ENCODE assay signal across 10 mouse cellular contexts in the genomic region with DNA sequence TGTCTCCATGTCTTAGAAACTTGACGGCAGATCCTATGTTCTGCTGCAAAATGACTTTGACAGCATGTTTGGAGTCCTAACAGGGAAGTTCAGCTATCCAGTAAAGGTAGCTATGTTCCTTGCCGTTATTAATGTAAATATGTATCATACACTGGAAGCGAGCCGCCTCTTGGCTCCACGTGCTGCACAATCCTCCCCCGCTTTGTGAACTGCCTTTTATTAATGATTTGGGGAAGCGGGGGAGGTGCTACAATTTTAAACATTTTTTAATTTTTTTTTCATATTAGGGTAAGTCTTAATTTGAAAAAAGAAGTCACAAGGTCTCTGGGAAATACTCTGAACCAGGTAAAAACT. TPM values are rescaled to one million over a fixed set of nuclear protein-coding genes. Genes with fewer than 3 reads are reported as not detected.
DNase-seq lines count a peak whose midpoint lies in the region; ATAC-seq and TF ChIP-seq lines count a peak whose summit lies in the region.
"Had no signal": no experiment of that assay in that cellular context is flagged by ENCODE, and none has a peak within 500 bp of the region (broad histone marks: within the 10 kb centered on the region; RNA-seq: fewer than 3 reads in every experiment).

No protein-coding gene starts in this region.

- peak overlapping the region; percentile 75 for H3K27ac ChIP-seq in gastrocnemius, adult 2 months
- H3K27ac ChIP-seq in hindbrain, embryonic 13.5 days = no peak overlapping the region
- no peak overlapping the region for H3K27ac ChIP-seq in hindbrain, postnatal 0 days
- H3K27ac ChIP-seq in lung, embryonic 14.5 days (ENCODE audit: low read depth) = no peak overlapping the region
- H3K27ac ChIP-seq in embryonic facial prominence, embryonic 15.5 days (replicated peaks) = no peak overlapping the region
- H3K27ac ChIP-seq: forebrain, embryonic 13.5 days; neural tube, embryonic 12.5 days had no signal

- H3K36me3 ChIP-seq in hindbrain, embryonic 13.5 days = no peaks in the 10 kb centered on the region
- H3K36me3 ChIP-seq in hindbrain, postnatal 0 days (ENCODE audit: insufficient read depth, low read length) = no peaks in the 10 kb centered on the region
- H3K36me3 ChIP-seq in lung, embryonic 14.5 days (ENCODE audit: insufficient read depth) = no peaks in the 10 kb centered on the region
- H3K36me3 ChIP-seq in embryonic facial prominence, embryonic 15.5 days = no peaks in the 10 kb centered on the region
- H3K36me3 ChIP-seq: neural tube, embryonic 12.5 days had no signal

- WGBS in hindbrain, embryonic 13.5 days = 80% methylated on average over 7 of the region's 7 CpGs
- 75% methylated on average over 7 of the region's 7 CpGs for WGBS in hindbrain, postnatal 0 days
- 50% methylated on average over 7 of the region's 7 CpGs for WGBS in lung, embryonic 14.5 days
- 69% methylated on average over 7 of the region's 7 CpGs for WGBS in embryonic facial prominence, embryonic 15.5 days

- H3K9ac ChIP-seq in hindbrain, embryonic 13.5 days = no peak overlapping the region
- no peak overlapping the region for H3K9ac ChIP-seq in hindbrain, postnatal 0 days (replicated peaks; ENCODE audit: low read length)
- H3K9ac ChIP-seq in lung, embryonic 14.5 days = no peak overlapping the region
- H3K9ac ChIP-seq in embryonic facial prominence, embryonic 15.5 days = peak overlapping the region; percentile 2; the same call in 1 of the 2 replicates

- no peak for DNase-seq in gastrocnemius, adult 2 months
- no peak for DNase-seq in gastrocnemius, postnatal 36 days
- no peak for DNase-seq in hindbrain, postnatal 0 days (ENCODE audit: low spot score)
- DNase-seq in lung, embryonic 14.5 days = no peak
- no peak for DNase-seq in lung, adult 18-20 months
- DNase-seq in frontal cortex, postnatal 10 days (ENCODE audit: low spot score in 2 of 2) = no peak

- intact Hi-C loops in gastrocnemius, adult 2 months (cut with DNase I) = loop anchor here (1.0 to 5.0 kb wide), 2 partner anchors 74 to 189 kb away; a partner anchor contains a TSS
- intact Hi-C loops in gastrocnemius, postnatal 36 days (cut with DNase I) = loop anchor here (1.0 to 2.0 kb wide), 4 partner anchors 25 to 193 kb away; no protein-coding TSS in a partner anchor

- peak overlapping the region; percentile 71 for H3K4me3 ChIP-seq in gastrocnemius, adult 2 months
- H3K4me3 ChIP-seq in hindbrain, embryonic 13.5 days = no peak overlapping the region
- no peak overlapping the region for H3K4me3 ChIP-seq in hindbrain, postnatal 0 days (ENCODE audit: low read length)
- no peak overlapping the region for H3K4me3 ChIP-seq in lung, embryonic 14.5 days (ENCODE audit: low read depth, low read length)
- no peak overlapping the region for H3K4me3 ChIP-seq in embryonic facial prominence, embryonic 15.5 days (replicated peaks)
- H3K4me3 ChIP-seq: neural tube, embryonic 12.5 days had no signal

- no peak for ATAC-seq in hindbrain, embryonic 13.5 days (ENCODE audit: low FRiP score)
- no peak for ATAC-seq in hindbrain, postnatal 0 days
- ATAC-seq in lung, embryonic 14.5 days (ENCODE audit: insufficient read depth) = peak; percentile 38; the same call in 1 of the 2 replicates
- ATAC-seq in embryonic facial prominence, embryonic 15.5 days (ENCODE audit: insufficient number of reproducible peaks, low FRiP score, low TSS enrichment, low read depth) = no peak

- peak overlapping the region; percentile 57; the same call in 1 of the 2 replicates for H3K4me2 ChIP-seq in hindbrain, embryonic 13.5 days
- H3K4me2 ChIP-seq in hindbrain, postnatal 0 days (ENCODE audit: low read depth, low read length) = no peak overlapping the region
- peak overlapping the region; percentile 66 for H3K4me2 ChIP-seq in lung, embryonic 14.5 days
- no peak overlapping the region; the same call in 1 of the 2 replicates for H3K4me2 ChIP-seq in embryonic facial prominence, embryonic 15.5 days (replicated peaks)

- peaks cover 7% of the 10 kb centered on the region for H3K4me1 ChIP-seq in hindbrain, embryonic 13.5 days (replicated peaks)
- no peaks in the 10 kb centered on the region for H3K4me1 ChIP-seq in hindbrain, postnatal 0 days (ENCODE audit: insufficient read depth, low read length)
- peaks cover 2% of the 10 kb centered on the region; the same call in 1 of the 2 replicates for H3K4me1 ChIP-seq in lung, embryonic 14.5 days (ENCODE audit: insufficient read depth)
- H3K4me1 ChIP-seq in embryonic facial prominence, embryonic 15.5 days = peaks cover 22% of the 10 kb centered on the region; the same call in 1 of the 2 replicates
- H3K4me1 ChIP-seq: neural tube, embryonic 12.5 days had no signal

- no peak for TF ChIP-seq CTCF in gastrocnemius, adult 2 months (IDR thresholded peaks at IDR 0.05)
- TF ChIP-seq CTCF in hindbrain, postnatal 0 days (IDR thresholded peaks at IDR 0.05; ENCODE audit: low read depth) = no peak
- no peak for TF ChIP-seq CTCF in lung, embryonic 14.5 days (IDR thresholded peaks at IDR 0.05; ENCODE audit: low read depth)

- no peaks in the 10 kb centered on the region for H3K9me3 ChIP-seq in hindbrain, embryonic 13.5 days
- no peaks in the 10 kb centered on the region for H3K9me3 ChIP-seq in hindbrain, postnatal 0 days (ENCODE audit: low read length)
- no peaks in the 10 kb centered on the region for H3K9me3 ChIP-seq in lung, embryonic 14.5 days (ENCODE audit: low read depth, low read length)
- H3K9me3 ChIP-seq in embryonic facial prominence, embryonic 15.5 days (replicated peaks) = no peaks in the 10 kb centered on the region
- H3K9me3 ChIP-seq: forebrain, embryonic 13.5 days; neural tube, embryonic 12.5 days had no signal

- peaks cover 26% of the 10 kb centered on the region for H3K27me3 ChIP-seq in hindbrain, embryonic 13.5 days
- no peaks in the 10 kb centered on the region for H3K27me3 ChIP-seq in hindbrain, postnatal 0 days (ENCODE audit: insufficient read depth, low read length)
- H3K27me3 ChIP-seq in lung, embryonic 14.5 days (ENCODE audit: insufficient read depth, low read length) = no peaks in the 10 kb centered on the region; the same call in 1 of the 2 replicates
- peaks cover 9% of the 10 kb centered on the region for H3K27me3 ChIP-seq in embryonic facial prominence, embryonic 15.5 days

RNA-seq across cellular contexts. Expression of a gene that starts 13.1 kb away (rescaled TPM):
- 100 to 1,000 TPM; 133 to 149 TPM for total RNA-seq in gastrocnemius, adult 2 months (2021)
- 100 to 1,000 TPM; 148 to 153 TPM for total RNA-seq in gastrocnemius, postnatal 36 days (2021)
- polyA plus RNA-seq in hindbrain, embryonic 13.5 days (2015; fragmentation: Nextera tagmentation; extraction: Ambion mirVana) = 42.0 and 43.9 TPM in 2 replicates
- 19.7 and 26.3 TPM in 2 replicates for total RNA-seq in hindbrain, postnatal 0 days (2014; rRNA removed)
- 48.6 and 50.2 TPM in 2 replicates for polyA plus RNA-seq in hindbrain, postnatal 0 days (2015; fragmentation: Nextera tagmentation; extraction: Ambion mirVana)
- polyA plus RNA-seq in lung, embryonic 14.5 days (2014; fragmentation: Nextera tagmentation; extraction: Ambion mirVana) = 137 and 143 TPM in 2 replicates
- polyA plus RNA-seq in embryonic facial prominence, embryonic 15.5 days (2015; fragmentation: Nextera tagmentation; extraction: Ambion mirVana) = 330 and 343 TPM in 2 replicates

RNA-seq across cellular contexts. Expression of a gene that starts 25.5 kb away (rescaled TPM):
- 10 to 100 TPM; 59.6 to 65.2 TPM for total RNA-seq in gastrocnemius, adult 2 months (2021)
- 10 to 100 TPM; 55.7 to 57.7 TPM for total RNA-seq in gastrocnemius, postnatal 36 days (2021)
- 108 and 110 TPM in 2 replicates for polyA plus RNA-seq in hindbrain, embryonic 13.5 days (2015; fragmentation: Nextera tagmentation; extraction: Ambion mirVana)
- total RNA-seq in hindbrain, postnatal 0 days (2014; rRNA removed) = 213 and 222 TPM in 2 replicates
- 162 and 181 TPM in 2 replicates for polyA plus RNA-seq in hindbrain, postnatal 0 days (2015; fragmentation: Nextera tagmentation; extraction: Ambion mirVana)
- polyA plus RNA-seq in lung, embryonic 14.5 days (2014; fragmentation: Nextera tagmentation; extraction: Ambion mirVana) = 32.8 and 38.0 TPM in 2 replicates
- 36.8 and 40.3 TPM in 2 replicates for polyA plus RNA-seq in embryonic facial prominence, embryonic 15.5 days (2015; fragmentation: Nextera tagmentation; extraction: Ambion mirVana)

RNA-seq across cellular contexts. Expression of a gene that starts 44.4 kb away (rescaled TPM):
- total RNA-seq in gastrocnemius, adult 2 months (2021) = 10 to 100 TPM; 40.6 to 44.2 TPM
- 10 to 100 TPM; 38.8 to 42.9 TPM for total RNA-seq in gastrocnemius, postnatal 36 days (2021)
- 51.5 and 53.3 TPM in 2 replicates for polyA plus RNA-seq in hindbrain, embryonic 13.5 days (2015; fragmentation: Nextera tagmentation; extraction: Ambion mirVana)
- 49.7 and 56.2 TPM in 2 replicates for total RNA-seq in hindbrain, postnatal 0 days (2014; rRNA removed)
- 41.4 and 43.4 TPM in 2 replicates for polyA plus RNA-seq in hindbrain, postnatal 0 days (2015; fragmentation: Nextera tagmentation; extraction: Ambion mirVana)
- polyA plus RNA-seq in lung, embryonic 14.5 days (2014; fragmentation: Nextera tagmentation; extraction: Ambion mirVana) = 33.8 and 36.5 TPM in 2 replicates
- 75.6 and 79.3 TPM in 2 replicates for polyA plus RNA-seq in embryonic facial prominence, embryonic 15.5 days (2015; fragmentation: Nextera tagmentation; extraction: Ambion mirVana)

Comparison
In these comparisons a context has a peak if more than half of its experiments do, and no peak if none do; other contexts are left out.
1. H3K4me2 ChIP-seq: peak in hindbrain, embryonic 13.5 days (single experiment) and lung, embryonic 14.5 days (single experiment); none in hindbrain, postnatal 0 days (single experiment) and embryonic facial prominence, embryonic 15.5 days (single experiment).